Comparison of ENCODE assay signal across 9 mouse cellular contexts in the genomic region with DNA sequence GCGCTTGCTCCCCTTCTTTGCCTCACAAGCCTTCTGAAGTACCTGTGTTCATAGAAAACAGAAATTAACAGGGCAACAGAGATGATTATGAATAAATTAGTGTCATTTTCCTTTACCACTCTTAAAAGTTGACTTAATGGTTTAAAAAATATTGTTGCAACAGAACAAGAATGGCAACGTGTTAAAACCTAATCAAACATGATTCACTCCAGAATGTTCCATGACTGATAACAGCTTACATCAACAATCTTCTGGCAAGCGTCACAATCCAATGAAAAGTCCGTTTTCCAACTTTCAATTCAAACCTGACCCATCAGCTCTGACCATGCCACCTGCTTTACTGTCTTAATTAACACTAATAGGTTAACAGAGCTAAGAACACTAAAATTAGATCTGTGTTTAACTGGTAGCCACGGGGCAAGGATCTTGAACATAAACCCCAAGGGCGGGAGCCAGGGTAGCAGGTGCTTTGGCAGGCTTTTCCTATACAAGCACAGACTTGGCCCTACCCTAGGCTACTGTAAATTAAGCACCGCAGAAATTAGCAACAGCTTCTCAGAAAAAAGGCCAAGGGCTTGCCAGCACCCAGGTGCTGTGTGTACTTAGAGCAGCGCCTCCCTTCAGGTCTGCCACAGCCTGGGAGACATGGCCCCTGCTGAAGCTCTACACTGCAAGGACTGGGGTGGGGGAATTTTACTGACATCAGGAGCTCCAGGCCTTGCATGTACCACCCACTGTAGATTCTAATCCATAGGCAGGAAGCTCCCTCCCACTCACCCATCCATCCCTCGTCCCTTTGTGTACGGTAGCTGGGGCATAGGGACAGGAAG. TPM values are rescaled to one million over a fixed set of nuclear protein-coding genes. Genes with fewer than 3 reads are reported as not detected.
DNase-seq lines count a peak whose midpoint lies in the region; ATAC-seq and TF ChIP-seq lines count a peak whose summit lies in the region.
"Had no signal": no experiment of that assay in that cellular context is flagged by ENCODE, and none has a peak within 500 bp of the region (broad histone marks: within the 10 kb centered on the region; RNA-seq: fewer than 3 reads in every experiment).

No protein-coding gene starts in this region.

- no peaks in the 10 kb centered on the region for H3K9me3 ChIP-seq in heart, embryonic 15.5 days (replicated peaks)
- H3K9me3 ChIP-seq in midbrain, embryonic 13.5 days: no peaks in the 10 kb centered on the region
- H3K9me3 ChIP-seq: limb, embryonic 15.5 days had no signal

- H3K27ac ChIP-seq in layer of hippocampus, adult 2 months: peak overlapping the region; percentile 34; the same call in 1 of the 2 replicates
- peak overlapping the region; percentile 59 for H3K27ac ChIP-seq in heart, embryonic 15.5 days
- H3K27ac ChIP-seq in midbrain, embryonic 13.5 days: peak overlapping the region; percentile 56; the same call in 1 of the 2 replicates
- H3K27ac ChIP-seq: limb, embryonic 15.5 days had no signal

- no peak for DNase-seq in layer of hippocampus, adult 2 months (ENCODE audit: low spot score in 2 of 2)
- no peak for DNase-seq in layer of hippocampus, adult 18-20 months (ENCODE audit: low spot score in 2 of 2)
- peak; percentile 90 for DNase-seq in cerebellum, adult 9-10 months
- no peak for DNase-seq in c-Kit-positive CD71-positive TER-119-positive erythroid progenitor cells, embryonic 14.5 days (ENCODE audit: low spot score)
- no peak for DNase-seq in thymus, postnatal 25 days
- DNase-seq in ovary, postnatal 10 days (ENCODE audit: low spot score): no peak

- peak overlapping the region; percentile 14; the same call in 1 of the 2 replicates for H3K4me2 ChIP-seq in heart, embryonic 15.5 days
- no peak overlapping the region for H3K4me2 ChIP-seq in midbrain, embryonic 13.5 days (replicated peaks)
- H3K4me2 ChIP-seq: limb, embryonic 15.5 days had no signal

- TF ChIP-seq CTCF in layer of hippocampus, adult 2 months (conservative IDR thresholded peaks at IDR 0.05): no peak

- H3K36me3 ChIP-seq in heart, embryonic 15.5 days: no peaks in the 10 kb centered on the region
- no peaks in the 10 kb centered on the region for H3K36me3 ChIP-seq in midbrain, embryonic 13.5 days
- H3K36me3 ChIP-seq: limb, embryonic 15.5 days had no signal

- WGBS in heart, embryonic 15.5 days: 38% methylated on average over 10 of the region's 10 CpGs
- 77% methylated on average over 10 of the region's 10 CpGs for WGBS in midbrain, embryonic 13.5 days

- 0 out of 2 replicates have a peak overlapping the region, but pooled peaks have one; percentile 10 for H3K9ac ChIP-seq in heart, embryonic 15.5 days
- H3K9ac ChIP-seq in midbrain, embryonic 13.5 days (replicated peaks): no peak overlapping the region; the same call in 1 of the 2 replicates
- H3K9ac ChIP-seq: limb, embryonic 15.5 days had no signal

- 0 out of 2 replicates have a peak, but pooled peaks have one; percentile 48 for ATAC-seq in heart, embryonic 15.5 days (replicated peaks; ENCODE audit: insufficient number of reproducible peaks, insufficient read depth, low FRiP score, low read depth)
- no peak for ATAC-seq in midbrain, embryonic 13.5 days

- H3K27me3 ChIP-seq in heart, embryonic 15.5 days: no peaks in the 10 kb centered on the region
- H3K27me3 ChIP-seq in midbrain, embryonic 13.5 days: no peaks in the 10 kb centered on the region
- H3K27me3 ChIP-seq: limb, embryonic 15.5 days had no signal

- H3K4me1 ChIP-seq in heart, embryonic 15.5 days (replicated peaks): peaks cover 48% of the 10 kb centered on the region
- peaks cover 24% of the 10 kb centered on the region for H3K4me1 ChIP-seq in midbrain, embryonic 13.5 days (replicated peaks)

- no peak overlapping the region for H3K4me3 ChIP-seq in layer of hippocampus, adult 2 months
- no peak overlapping the region for H3K4me3 ChIP-seq in heart, embryonic 15.5 days
- H3K4me3 ChIP-seq in midbrain, embryonic 13.5 days (replicated peaks): no peak overlapping the region
- H3K4me3 ChIP-seq: limb, embryonic 15.5 days had no signal

RNA-seq across cellular contexts. Expression of gene B4galt5, which starts 12.4 kb away (rescaled TPM):
- total RNA-seq in layer of hippocampus, adult 2 months (2021): 10 to 100 TPM; 38.1 to 43.9 TPM
- total RNA-seq in layer of hippocampus, adult 18-20 months (2021): 10 to 100 TPM; 43.7 to 44.5 TPM
- polyA plus RNA-seq in heart, embryonic 15.5 days (2015; fragmentation: Nextera tagmentation; extraction: Ambion mirVana): 11.7 and 12.7 TPM in 2 replicates
- polyA plus RNA-seq in midbrain, embryonic 13.5 days (2015; fragmentation: Nextera tagmentation; extraction: Ambion mirVana): 10.6 and 11.2 TPM in 2 replicates
